Mouse (Mus musculus) kidney, adult 18-20 months (tissue): Measurements from ENCODE around the gene Gm17606.

Experiments used
- DNase-seq: peaks from one replicate; pipeline ENCODE4 v3.0.0; 2021

Gm17606 gene

DNA sequence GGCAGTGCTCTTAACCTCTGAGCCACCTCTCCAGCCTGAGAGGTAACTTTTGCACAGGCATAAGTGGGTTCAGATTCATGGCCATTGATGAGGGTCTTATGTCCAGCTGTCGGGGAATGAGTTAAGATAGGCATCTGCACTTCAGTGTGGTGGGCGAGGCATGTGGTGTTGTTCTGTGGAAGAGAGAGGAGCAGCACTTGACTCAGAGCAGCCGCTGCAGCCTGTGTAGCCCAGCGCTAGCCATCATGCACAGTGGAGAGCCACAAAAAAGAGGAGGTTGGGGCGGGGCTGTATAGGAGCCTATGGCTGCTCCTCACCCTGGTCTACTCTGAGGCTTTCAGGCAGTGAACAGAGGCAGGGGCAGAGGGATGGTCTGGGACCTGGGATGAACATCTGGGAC, 12.6 kb upstream of the Gm17606 start:
- DNase-seq: no peak

DNA sequence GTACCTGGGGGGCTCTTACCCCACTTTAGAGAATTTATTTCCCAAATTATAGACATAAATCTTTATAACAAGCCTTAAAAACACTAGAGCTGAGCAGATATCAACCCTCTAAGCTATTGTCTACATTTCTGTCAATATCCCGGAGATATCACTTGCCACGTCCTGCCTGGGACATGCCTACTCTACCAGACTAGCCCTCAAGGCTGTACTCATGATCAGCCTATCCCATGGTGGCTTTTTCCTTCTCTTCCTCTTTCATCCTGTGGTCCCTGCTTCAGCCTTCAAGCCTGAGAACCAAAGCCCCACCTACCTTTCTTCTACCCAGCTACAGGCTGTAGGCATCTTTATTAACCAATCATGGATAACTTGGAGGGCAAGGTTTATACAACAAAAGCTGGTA, 11.0 kb upstream of the Gm17606 start:
- no peak for DNase-seq

DNA sequence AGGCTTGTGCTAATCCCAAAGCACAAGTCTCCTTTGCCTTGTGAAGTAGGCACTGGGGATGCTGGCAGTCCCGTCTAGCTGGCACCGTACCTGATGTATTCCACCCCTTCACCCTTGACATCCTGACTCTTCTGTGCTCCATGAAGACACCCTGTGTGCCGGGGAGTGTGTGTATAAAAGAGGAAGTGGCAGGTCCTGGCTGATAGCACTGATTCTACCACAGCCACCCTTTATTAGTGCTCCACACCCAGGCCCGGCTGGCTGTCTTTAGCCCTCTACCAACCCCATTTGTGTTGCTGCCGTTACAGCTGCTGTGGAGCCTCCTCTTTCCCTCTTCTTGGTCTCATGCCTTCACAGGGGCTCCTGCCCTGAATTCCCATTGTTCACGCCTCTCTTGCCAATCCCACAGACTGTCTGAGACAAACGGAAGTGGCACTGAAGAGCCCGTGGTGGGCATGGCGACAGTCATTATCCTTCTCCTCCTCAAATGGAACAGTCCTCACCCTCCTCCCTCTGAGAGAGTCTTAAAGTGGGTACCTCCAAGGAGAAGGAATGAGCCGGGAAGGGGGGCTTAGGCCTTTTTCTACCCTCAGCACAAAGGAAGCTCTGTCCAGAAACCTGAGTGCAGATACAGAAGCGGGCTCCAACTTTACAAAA, 10.0 kb upstream of the Gm17606 start:
- no peak for DNase-seq

DNA sequence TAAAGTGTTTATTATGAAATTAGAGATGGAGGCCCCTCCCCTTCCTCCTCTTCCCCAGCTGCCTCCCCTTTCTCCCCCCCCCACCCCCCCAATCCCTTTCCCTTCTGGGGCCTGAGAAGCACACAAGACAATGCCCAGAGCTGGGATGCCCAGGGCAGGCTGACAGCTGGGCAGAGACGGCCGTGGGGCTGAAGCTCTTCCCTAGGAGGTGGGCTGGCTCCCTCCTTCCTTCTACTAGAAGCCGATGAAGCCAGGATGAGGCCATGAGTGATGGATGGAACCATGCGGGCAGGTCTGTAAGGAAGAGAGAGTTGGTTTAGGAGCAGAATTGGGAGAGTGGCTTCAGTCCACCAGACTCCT, 9.5 kb upstream of the Gm17606 start:
- DNase-seq: no peak

DNA sequence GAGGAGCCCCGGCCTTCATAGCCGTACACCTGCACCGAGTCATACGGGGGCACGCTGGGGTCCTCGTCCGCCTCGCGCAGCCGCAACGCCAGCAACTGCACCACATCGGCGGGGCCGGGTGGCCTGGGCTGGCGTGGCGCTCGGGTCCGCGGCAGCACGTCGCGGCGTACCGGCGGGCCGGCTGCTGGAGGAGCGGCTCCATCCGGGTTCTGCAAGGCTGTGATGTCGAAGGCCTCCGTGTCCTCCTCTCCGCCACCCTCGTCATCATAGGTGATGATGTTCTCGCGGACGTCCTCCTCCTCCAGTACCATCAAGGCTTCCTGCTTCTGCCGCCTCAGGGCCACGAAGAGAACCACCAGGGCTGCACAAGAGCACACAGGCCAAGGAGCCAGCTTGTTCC, 8.5 kb upstream of the Gm17606 start:
- no peak for DNase-seq

DNA sequence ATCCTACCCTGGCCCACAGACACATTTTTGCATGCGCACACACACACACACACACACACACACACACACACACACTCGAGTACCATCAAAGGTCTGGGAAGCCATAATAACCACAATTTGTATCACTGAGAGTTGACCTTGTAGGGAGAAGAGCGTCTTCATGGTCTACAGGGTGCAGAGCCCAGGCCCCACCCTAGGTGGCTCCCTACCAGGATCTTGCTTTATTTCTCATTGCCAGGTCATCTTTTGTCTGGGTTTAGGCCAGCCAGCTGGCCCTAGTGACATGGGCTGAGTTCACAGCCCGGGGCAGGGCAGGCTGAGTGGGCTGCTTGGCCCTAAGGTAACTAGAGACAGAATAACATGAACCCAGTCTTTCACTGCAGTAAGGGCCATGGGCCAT, 6.6 kb upstream of the Gm17606 start:
- no peak for DNase-seq

DNA sequence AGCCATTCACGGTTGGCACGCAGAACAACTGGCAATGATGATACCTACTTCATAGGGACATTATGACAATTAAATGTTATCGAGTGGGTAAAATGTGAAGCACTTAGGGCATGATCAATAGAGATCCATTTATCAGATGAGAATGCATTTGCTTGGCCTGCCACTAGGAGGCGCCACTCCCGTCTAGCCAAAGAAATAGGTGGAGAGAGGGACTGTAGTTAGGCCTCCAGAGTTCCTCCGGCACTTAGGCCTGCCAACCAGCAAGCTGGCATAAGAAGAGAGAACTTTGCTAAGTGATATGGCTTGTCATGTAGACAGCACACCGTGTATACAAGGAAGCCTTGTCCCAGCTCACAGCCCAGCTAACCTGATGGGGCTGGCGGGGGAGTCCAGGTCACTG, 3.8 kb upstream of the Gm17606 start:
- DNase-seq: peak; percentile 54

DNA sequence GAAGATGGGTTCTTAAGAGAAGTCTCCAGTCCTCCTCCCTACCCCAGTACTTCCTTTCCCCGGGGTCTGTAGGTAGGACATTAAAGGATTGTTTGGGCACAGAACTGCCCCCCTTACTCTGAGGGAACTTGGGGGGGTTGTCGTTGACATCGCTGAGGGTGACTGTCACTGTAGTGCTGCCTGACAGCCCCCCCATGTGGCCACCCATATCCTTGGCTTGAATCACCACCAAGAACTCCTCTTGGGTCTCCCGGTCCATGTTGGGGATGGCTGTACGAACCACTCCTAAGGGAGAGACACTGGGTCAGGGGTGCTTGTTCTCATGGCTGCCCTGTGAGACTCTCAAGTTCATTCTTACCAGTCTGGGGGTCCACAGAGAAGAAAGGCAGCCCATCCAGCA, 2.5 kb upstream of the Gm17606 start:
- no peak for DNase-seq

DNA sequence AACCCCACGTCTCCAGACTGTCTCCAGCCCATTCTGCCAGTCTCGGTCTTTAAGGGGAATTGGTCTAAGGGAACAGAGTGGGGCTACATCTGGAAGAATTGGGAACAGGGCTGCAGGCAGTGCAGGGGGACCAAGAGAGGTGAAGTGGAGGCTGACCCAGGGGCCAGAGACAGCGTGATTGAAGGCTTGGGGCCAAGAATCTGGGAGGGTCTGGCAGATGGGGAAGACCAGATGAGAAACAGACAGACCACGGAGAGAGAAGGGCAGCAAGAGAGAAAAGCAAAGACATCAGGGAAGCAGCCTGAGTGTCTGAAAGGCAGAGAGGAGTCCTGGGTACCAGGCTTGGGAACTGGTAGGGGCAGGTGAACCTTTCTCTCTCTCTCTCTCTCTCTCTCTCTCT, 631 bp upstream of the Gm17606 start:
- DNase-seq: no peak

DNA sequence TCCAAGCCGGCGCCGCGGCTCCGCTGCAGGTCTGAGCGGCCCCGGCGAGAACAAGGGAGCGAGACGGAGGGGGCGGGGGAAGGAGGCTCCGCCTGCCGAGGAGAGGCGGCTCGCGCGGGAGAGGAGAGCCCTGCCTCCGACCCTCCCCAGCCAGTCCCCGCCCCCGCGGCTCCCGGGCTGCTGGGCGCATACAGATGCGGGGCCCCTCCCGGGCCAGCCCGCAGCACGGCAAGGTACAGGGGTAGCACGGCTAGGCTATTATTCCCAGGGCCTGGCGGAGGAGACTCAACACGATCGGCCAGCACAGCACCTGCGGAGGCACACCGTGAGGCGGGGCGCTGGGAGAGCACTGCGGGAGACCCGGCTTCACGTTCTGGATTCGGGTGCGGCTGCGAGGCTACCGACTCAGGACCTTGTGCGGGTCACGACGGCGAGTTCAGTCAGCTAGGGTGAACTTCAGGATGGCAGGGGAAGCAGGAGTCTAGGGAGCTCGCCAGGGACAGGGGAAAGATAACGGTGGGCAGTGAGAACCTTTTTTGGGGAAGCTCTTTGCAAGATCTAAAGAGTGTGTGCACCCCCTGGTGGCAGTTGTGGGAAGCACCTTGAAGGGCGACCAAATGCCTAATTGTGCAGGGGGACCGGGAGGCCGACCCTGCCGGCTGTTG, 685 bp downstream of the Gm17606 start, which contains the start of gene Cdh24:
TSS of gene Cdh24 (minus strand) at position 60 of the 665 bp plus-strand sequence.
- DNase-seq: peak; percentile 91

DNA sequence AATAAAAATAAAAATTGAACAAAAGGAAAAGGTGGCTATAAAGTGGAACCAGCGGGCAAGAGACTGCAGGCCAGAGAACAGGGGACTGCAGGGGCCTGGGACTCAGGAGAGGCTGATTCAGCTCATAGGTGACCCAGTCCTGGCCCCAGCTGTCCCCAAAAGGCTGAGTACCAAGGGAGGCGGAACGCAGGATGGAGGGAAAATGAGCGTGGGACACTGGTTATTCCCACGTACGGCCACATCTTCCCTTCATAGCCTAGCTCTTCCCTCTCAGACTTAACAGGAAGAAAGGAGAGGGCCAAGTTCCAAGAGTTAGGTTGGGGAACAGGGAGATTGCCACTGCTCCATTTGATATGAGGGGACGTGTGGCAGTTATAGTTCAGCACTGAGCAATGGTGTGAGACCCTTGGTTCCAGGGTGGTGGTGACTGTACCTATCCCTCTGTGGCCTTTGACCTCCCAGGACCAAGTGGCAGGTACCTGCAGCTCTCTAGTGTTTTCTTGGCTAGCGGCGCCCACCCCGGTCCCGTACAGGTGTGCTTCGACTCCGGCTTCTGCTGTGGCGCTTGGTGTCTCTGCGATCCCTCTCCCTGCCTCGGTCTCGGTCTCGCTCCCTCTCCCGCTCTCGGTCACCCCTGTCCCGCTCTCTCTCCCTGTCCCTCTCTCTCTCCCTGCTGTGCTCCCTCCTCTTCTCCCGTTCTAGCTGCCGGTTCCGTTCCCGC, 1.6 kb downstream of the Gm17606 start:
- no peak for DNase-seq

DNA sequence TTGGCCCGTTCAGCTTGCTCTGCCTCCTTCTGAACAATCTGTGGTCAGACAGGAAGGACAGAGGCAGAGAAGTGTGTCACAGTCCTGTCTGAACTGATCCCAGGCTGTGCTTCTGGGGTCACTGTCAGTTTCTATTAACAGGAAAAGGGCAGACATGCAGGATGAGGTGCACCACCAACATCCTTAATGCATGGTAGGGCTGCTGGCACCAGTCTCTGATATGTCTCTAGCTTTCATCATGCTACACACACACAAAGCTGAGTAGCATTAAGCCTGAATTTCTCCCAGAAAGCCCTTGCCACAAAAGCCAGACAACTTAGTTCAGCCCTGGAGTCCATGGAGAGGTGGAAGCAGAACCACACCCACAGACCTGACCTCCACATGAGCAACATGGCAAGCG, 2.3 kb downstream of the Gm17606 start:
- no peak for DNase-seq

DNA sequence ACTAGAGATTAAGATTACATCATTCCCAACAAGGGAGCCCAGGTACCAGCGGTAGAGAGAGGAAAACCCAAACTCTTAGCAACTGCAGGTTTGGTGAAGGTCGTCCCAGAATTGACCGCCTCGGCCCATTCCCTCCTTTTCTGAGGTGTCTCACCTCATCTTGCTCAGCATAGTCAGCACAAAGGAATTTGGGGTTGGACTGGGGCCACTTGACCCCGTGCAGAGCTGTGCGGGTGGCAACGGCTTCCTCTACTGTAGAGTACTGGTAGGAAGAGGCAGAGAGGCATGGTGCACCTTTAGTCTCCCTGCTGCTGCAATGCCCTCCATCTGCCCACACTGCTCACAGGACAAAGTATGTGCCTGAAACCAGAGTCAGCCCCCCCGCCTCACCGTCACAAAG, 3.5 kb downstream of the Gm17606 start:
- no peak for DNase-seq

DNA sequence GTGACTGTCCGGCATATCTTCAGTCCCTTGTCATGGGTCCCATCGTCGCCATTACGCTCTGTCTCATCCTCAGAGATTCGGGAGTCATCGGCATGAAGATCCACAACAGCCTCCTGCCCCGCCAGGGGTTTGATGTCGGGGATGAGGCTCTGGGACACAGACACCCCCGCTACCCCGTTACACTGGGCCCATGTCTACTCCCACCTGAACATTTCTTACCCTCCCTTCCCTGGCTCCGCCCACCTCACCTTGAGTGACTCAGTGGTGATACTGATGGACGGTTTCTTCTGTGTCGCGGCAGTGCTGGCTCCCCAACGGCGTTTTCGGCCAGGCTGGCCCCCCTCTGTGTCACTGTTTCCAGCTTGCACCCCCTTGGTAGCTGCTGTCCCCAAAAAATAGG, 5.7 kb downstream of the Gm17606 start:
- no peak for DNase-seq

DNA sequence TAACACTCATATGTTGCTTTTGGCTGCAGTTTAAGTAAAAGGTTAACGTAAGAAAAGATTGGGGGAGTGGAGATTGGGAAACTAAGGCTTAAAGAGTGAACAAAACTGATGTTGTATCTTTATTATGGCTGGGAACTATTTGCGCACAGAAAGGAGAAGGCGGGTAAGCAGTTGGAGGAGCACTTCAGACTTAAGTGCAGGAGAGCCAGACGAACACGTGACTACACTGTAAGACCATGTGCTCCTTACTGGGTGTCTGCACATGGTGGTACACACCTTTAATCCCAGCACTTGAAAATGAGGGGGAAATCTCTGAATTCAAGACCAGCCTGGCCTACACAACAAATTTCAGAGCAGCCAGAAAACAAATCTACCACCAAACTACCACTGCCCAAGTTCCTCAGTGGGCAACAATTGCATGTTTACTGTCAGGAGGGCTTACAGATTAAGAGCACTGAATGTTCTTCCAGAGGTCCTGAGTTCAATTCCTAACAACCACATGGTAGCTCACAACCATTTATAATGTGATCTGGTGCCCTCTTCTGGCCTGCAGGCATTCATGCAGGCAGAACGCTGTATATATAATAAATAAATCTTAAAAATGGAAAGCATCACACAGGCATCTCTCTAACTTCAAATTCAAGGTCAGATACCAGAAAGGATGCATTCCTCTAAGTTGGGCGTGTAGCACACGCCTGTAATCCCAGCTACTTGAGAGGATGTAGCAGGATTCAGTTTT, 6.3 kb downstream of the Gm17606 start:
- no peak for DNase-seq

DNA sequence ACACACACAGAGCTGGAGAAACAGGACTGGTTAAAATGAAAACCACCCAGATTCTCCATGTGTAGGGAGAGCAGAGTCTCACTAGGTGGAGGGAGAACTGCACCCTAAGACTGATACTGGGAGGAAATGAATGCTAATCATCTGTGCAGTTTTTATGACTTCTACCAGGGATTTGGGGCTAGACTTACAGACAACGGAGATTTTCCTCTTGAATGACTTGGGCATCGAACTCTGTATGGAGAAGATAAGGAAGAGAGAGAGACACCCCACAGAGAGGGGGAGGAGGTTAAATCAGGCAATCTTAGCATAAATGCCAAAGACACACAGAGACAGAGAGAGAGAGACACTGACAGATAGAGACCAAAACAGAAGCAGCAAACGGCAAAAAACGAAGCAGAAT, 7.1 kb downstream of the Gm17606 start:
- DNase-seq: no peak

DNA sequence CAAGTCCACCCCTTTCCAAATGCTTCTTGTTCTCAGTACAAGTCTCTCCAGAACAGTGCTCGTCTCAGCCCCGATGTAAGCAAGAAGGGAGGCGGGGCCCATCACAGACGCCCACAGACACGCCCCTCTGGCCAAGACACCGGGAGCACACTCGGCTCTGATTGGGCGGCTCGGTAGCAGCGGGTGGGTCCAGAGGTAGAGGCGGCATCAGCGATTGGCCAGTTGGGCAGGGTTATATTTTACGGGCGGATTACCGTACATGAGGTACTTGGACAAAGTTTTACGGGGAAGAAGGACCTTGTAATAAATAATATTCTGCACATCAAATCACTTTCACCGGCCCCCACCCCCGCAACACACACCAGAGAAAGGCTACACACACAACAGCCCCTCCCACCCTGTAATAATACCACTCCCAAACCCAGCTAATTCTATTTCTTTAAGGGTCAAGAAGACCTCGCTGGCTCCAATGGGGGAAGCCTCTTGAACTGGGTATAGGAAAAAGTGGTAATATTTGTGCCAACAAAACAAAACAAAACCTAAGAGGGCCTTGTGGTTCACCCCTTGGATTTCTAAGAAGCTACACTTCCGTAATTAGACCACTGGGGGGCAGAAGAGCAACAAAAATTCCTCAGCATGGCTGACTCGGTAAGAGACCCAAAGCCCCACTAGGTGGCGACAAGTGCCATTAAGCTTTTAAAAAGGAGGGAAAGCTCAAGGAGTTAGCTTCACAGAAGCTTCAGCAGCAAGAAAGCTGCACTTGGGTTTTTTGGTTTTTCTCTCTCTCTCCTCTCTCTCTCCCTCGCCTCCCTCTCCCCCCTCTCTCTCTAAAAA, 10.1 kb downstream of the Gm17606 start:
- peak; percentile 81 for DNase-seq

DNA sequence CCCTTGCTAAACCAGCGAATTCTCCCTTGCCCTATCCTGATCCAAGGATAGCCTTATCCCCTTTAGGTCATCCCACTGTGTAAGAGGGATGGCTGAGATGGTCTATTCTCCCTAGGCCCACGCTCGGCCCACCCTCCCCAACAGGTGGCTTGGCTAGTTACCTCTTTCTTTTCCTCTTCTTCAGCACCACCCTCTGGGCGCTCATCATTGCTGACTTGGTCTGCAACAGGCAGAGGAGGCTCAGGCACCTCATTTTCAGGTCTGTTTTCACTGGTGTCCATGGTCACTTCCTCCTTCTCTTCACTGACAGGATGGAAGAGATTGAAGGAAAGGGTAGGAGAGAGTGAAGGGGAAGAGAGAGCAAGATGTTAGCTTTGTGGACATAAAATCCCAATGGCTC, 10.8 kb downstream of the Gm17606 start:
- no peak for DNase-seq

DNA sequence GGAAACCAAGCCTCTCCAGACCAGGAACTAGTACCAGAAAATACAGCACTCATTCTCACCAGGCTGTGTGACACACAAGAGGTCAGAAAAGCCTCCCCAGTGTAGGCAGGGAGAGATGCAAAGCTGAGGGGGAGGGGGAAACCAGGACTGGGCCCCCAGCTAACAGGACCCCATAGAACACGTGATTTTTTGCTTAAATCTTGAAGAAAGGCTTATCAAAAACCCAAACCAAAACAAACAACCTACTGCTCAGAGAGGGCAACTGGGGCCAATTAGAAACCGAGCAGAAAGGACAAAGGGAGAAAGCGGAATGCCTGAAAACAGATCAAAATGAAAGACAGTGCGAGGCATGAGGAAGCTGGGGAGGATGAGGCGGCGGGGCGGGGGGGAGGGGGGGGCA, 12.0 kb downstream of the Gm17606 start:
- no peak for DNase-seq

DNA sequence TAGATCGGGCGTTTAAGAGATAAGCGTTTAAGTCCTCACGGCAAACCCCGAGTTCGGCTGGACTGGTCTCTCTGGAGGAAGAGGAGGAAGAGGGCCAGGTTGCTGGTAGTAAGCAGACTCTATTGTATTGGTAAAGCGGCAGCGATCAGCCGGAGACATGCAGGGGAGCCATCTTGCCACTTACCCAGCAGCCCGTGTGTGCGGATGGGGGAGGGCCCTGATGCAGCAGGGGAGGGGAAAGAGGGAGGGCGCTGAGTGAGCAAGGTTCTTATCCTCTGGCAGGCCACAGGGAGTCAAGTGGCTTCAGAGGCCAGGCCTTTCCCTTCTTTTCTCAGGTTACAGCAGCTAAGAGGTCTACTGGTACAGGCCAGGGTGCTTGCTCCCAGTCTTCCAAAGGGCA, 12.7 kb downstream of the Gm17606 start:
- DNase-seq: peak; percentile 86

DNA sequence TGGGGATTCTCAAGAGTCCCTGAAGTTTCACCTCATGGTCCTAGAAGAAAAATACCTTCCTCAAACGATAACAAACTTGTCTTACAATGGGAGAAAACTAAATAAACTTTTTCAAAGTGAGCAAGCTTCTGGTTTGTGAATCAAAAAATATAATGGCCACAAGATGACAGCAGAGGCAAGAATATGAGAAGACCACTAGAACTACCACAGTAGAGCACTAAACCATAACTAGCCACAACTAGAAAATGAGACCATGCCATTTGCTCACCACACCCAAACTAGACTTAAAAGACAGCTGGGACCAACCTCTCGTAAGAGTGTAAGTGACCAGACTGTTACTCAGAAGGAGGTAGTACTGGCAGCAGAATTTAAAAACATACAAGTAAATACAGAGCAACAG, 19.3 kb downstream of the Gm17606 start:
- DNase-seq: no peak

DNA sequence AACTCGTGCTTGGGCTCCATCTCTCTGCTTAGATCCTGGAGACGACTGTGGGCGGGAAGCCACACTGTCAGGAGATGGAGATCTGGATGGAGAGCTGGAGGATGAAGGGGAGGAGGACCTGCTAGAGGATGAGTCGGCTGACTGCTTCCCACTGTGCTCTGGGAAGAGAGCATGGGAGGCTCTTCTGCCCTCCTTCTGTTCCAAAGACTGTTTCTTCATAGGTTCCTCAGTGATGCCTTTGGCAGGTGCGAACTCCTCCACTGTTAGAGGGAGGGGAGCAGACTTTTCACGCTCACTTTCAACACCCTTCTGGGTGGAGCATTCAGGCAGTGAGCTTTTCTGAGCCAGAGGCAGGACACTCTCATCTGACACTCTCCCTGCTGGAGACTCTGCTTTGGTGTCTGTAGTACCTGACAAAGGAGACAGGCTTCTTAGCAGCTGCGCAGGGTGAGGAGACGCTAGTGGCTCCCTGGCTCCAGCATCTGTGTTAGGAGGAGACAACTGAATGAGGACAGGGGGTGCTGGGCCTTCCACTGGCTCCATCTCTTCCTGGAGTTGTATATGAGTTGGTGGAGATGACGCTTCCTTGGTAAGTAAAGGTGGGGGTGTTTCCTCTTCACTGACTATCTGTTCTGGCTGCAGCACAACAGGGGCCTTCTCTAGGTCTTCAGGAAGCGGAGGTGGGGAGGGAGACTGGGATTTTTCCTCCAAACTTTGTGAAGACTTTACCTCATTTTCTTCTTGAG, 23.9 kb downstream of the Gm17606 start:
- no peak for DNase-seq
